Mouse (Mus musculus) mature B cell (primary cell): Measurements from ENCODE around the gene 4930503B20Rik.

Experiments used
- in situ Hi-C: fragments of 300-500 bp; cut with MboI; formaldehyde crosslinking; loops from 2 replicates; pipeline ENCODE4 v1.14.3; 2019

The 4930503B20Rik gene

DNA sequence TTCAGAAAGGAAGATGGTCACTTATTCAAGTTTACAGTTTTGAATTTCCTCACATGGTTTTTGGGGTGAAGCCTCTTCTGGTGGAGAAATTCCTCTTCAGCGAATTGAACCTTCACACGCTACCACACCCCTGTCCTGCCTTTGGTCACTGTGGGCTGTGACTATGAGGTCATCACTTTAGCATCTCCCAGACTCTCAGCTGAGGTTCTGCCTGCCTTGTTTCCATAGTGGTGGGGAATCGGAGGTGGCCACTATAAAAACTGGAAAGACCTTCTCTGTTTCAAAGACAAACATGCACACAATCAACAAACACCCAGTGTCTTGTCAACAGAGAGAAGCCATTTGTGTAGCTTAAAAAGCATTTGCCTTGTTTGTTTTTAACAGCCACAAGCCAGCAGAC, at the start of gene 4930503B20Rik:
4930503B20Rik (minus strand) TSS at position 101 of the 400 bp plus-strand sequence.
- in situ Hi-C loops, result no loop called here

DNA sequence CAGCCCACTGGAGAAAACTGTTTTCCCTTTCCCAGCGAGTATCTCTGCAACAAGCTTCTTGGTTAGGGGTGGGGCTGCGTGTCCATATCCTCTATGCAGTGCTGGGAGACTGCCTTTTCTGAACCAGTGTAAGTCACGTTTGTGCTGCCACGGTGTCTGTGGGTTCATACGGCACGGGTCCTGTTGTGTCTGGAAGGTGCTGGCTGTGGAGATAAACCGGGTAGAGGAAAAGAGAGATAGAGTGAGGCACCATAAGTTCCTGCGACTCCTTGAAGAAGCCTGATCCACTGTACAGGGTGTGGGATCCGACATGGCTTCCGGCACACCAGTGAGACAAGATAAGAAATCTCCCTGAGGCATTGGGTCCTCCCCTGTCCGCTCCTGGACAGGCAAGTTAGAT, 48.9 kb upstream of the 4930503B20Rik start:
- in situ Hi-C loops, result no loop called here

DNA sequence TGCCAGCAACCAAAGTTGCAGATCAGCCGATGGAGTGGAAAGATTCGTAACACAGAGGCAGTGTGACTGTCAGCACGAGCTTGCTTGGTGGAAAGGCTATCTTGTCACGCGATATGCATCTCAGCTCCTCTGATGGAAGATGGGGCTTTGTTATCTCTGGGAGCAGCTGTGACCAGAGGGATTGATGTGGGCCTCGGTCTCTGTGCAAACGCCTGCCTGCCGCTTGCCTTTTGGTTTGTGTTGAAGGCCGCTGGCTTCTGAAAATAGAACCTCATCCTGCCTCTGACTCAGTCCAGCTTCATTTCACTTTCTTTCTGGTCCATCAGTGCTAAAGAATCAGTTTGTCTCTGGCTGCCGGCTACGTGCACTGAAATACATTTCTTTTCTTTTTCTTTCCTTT, 47.9 kb upstream of the 4930503B20Rik start:
- in situ Hi-C loops, result no loop called here

DNA sequence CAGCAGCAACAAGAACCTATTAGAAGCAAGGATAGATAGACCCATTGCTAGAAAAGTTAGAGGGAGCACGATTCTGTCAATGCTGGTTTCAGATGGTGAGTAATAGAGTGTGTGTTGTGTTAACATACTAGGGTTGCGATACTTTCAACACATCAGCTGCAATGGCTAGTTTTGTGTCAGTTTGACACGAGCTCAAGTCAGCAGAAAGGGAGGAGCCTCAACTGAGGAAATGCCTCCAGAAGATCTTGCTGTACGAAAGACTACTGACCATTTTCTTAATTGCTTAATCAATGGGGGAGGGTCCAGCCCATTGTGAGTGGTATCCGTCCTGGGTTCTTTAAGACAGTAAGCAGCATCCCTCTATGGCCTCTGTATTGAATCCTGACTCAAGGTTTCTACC, 41.4 kb upstream of the 4930503B20Rik start:
- in situ Hi-C loops, result no loop called here

DNA sequence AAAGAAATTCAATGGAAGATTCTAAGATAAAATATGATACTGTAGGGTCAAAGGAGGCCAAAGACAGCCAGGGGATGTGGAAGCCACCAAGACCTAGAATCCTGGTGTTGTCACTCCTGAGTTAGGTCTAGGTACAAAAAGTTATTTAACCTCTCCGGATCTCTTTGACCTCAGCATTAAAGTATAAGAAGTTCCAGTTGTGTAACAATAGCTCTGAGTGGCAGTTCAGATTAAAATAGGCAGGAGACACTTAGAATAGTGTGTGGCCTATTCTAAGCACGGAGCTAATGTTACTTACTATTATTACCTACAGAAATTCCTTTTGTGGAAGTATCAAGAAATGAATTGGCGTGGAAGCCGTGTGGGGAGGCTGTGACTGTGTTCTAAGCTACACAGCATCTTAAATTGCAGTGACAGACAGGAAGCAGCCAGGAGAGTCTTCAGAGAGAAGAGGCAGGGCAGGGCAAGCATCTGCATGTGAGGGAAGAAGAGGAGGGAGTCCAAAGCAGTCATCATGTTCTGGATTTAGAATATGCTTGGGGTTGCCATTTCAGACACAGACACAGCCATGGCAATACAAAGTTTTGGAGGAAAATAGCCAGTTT, 36.1 kb upstream of the 4930503B20Rik start:
- in situ Hi-C loops, result no loop called here

DNA sequence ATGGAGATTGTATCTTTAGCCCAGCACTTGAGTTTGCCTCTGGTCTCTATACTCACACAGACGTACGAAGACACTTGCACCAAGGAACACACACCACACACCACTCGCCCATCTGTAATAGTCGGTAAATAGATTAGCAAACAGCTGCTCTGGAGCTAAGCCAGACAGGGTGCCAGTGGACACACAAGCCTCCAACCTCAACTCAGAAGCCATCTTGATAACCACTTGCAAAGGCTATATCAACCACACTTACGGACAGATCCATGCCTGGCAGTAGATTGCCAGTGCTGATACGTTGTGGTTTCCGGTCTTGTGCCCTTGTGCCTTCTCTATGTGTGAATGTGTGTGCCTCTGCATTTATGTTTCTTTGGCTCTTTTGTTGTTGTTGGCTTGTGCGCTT, 35.3 kb upstream of the 4930503B20Rik start:
- in situ Hi-C loops, result no loop called here

DNA sequence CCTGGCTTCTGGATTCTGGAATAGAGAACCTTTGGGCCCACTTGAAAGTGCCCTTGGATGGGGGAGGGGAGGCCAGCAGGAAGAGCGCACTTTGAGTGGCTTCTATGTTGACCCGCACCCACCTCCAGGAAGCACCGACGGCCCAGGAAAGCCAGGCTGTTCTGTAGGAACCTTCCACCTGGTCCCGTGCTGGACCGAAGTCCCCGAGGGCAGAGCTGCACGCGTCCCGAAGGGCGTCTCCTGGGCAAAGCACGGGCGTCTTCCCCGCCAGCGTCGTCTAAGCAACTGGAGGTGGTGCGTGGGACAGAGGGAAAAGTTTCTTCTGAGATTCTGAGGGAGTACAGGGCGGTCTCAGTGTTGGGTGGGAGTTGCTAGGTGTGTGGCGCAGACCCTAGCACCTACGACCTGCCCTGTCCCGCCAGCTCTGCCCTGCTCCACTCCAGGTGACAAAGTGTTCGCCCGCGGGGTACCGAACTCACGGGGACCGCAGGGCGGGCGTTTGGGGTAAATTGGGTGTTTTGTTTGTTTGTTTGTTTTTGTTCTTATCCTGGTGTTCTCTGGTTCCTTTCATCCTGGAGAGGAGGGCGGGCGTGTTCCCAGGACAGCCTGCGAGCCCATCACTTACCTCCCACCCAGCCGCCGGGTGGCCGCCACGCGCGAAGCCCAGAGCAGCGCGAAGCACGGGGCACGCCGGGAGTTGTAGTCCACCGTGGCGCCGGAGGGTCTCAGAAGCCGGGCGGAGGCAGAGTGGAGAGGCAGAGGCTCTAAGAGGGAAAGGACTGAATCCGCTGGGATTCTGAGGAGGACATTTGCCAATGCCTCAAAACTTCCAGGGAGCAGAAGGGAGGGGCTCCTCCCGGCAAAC, 33.9 kb upstream of the 4930503B20Rik start, which contains the start of gene Samd13:
Samd13 (minus strand) TSS at position 782 of the 865 bp plus-strand sequence.
- in situ Hi-C loops, result no loop called here

DNA sequence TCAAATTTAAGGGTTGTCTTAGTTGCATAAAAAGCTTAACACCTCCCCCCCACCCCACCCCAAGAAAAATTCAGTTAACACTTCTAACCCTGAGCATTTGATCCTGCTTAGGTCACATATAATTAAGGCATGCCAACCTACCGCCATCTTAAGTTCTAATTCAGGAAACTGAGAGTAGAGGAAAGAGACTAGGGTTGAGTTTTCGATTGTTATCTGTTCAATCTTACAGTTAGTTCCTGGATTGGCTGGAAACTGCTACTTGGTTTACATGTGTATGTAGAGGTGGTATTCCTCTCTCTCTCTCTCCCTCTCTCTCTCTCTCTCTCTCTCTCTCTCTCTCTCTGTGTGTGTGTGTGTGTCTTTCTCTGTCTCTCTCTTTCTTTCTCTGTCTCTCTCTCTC, 32.0 kb upstream of the 4930503B20Rik start:
- in situ Hi-C loops, result no loop called here

DNA sequence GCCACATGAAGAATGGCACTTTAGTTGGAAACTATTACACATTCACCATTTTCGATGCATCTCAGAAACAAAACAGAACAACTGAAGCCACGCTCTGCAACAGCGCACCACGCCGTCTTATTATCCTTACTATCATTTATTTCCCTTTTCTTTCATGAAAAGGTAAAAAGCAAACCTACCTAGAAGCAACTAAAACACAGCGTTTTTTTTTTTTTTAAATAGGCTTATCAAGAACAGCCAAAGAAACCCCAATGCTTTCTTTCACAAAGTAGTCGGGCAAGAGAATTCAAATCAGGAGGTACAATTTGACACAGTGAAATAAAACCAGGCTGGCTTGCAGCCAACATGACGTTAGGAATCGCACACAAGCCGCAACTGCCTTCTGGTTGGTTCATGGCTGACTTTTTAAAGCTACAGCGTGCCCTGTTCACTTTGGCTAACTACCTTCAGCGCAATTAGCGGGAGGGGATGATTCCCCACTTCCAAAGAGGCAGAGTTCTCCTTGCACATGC, 31.1 kb upstream of the 4930503B20Rik start:
- in situ Hi-C loops, result no loop called here

DNA sequence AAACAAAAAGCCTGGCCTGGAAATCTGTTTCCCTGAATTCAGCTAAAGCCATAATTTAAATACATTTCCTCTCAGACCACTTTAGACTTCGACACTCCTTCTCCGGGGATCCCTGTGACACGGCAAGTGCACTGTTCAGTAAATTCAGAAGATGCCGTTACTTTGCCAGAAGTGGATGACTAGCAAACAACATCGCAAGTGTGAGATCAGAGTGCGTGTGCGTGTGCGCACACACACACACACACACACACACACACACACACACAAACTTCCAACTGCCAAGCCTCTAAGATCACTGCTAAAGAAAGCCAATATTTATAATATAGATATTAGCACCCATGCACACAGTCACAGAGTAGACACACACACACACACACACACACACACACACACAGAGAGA, 30.6 kb upstream of the 4930503B20Rik start:
- in situ Hi-C loops, result no loop called here

DNA sequence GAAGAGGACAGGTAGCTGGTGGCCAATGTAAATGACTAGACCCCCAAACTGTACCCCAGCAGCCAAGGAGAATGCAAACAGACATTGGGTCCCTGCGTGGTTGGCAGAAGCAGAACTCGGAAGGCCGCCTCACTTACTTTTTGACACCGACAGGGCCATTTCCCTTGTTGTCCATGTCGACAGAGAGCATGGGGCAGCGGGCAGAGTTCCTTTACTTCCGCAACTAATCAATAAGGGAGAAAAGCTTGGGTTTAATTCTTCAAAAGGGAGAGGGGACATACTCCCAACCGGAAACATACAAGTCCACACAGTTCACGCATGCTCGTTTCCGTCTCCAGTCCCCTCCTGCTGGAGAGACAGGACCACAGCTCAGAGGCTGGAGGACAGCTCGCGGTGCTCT, 29.5 kb upstream of the 4930503B20Rik start:
- in situ Hi-C loops, result no loop called here

DNA sequence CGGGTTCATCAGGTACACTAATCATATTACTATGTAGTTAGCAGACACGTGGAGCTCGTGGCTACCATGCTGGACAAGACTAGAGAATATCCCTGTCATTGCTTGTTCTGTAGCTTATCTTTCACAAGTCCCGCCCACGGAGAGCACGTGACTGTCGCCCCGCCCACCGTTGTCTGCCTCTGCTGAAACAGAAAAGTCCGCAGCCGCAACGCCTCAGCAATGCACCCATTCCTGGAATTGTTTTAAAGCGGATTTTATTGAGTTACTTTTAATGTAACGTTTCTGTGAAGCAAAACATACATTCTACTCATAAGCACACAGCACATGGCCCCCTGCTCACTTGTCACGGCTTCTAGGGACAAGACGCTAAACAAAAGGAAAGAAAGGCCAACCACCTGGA, 28.5 kb upstream of the 4930503B20Rik start:
- in situ Hi-C loops, result no loop called here

DNA sequence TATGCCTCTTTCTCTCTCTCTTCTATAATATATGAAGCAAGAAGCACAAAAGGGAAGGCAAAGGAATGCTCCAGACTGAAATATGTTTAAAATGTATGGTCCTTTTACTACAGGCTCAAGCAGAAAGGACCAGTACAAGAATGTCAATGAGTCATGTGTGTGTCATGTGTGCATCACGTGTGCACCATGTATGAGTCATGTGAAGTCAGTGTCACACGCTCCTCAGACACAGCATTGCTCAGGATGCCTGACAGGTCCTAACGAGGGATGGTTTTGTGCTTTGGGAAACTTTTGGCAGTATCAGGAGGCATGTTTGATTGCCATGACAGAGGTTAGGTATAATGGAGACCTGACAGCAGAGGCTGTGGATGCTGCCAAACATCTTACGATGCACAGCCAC, 25.1 kb upstream of the 4930503B20Rik start:
- in situ Hi-C loops, result no loop called here

DNA sequence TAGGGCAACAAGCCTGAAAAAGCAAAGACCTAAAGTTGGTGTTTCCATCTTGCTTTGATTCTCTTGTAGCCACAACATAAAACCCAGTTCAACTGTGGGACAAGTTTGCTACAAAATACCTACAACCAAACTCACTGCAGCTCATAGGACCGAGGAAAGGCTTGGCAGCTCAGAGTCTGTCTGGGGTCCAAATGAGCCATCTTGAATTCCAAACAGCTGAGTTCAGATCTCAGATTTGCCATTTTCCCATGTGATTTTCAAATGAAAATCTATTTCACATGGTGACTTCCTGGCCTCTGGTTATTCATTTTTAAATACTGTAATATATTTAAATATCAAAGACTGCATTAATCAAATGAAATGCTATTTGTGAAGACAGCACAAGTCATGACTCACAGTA, 24.0 kb upstream of the 4930503B20Rik start:
- in situ Hi-C loops, result no loop called here

DNA sequence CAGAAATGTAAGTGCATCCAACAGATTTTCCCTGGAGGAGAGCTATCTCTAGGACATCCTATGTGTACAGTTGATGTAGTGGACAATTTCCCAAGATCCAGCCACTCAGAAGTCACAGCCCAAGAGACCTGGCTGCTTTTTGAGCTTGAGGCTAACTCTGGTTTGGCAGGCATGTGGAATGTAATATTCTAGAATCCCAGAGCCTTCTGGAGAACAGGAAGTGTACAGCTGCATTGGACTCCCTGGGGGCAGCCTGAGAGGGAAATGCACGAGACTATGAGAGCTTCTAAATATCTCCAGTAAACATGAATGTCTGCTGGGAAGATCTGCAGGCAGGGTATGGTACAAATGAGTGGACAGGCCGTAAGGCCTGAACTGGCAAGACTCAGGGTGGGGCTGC, 20.0 kb upstream of the 4930503B20Rik start:
- in situ Hi-C loops, result no loop called here

DNA sequence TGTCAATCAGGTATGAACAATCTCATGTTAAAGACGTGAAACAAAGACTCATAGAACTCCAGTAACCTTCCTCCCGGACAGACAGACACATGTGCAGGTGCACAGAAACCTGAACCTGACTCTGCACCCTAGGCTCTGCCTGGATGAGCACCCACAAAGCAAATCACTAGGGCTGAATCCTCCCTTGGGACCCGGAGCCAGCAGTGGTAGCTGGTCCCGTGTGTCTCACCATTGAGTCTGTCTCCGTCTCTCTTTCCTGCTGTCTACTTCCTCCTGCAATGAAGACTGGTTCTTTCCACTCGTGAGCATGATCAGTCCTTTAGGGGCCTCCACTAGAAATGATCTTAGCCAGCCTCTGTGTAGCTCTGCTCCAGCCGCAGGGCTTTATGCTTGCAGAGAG, 10.8 kb upstream of the 4930503B20Rik start:
- in situ Hi-C loops, result no loop called here

DNA sequence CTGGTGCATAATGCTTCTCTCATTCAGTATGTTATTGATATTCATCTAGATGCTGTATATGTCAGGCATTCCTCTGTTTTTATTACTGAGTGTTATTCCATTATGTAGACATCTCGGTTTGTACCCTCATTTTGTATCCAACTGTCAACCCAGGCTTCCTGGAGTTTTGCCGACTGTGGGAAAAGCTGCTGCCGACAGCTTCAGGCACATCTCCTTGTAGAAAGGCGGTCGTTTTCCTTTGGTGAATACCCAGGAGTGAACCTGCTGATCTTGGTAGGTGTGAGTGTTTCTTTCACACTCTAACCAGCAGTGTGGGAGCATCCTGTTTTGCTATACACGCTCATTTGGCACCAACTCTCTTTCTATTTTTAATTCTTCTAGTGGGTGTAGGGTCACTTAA, 9.9 kb upstream of the 4930503B20Rik start:
- in situ Hi-C loops, result no loop called here

DNA sequence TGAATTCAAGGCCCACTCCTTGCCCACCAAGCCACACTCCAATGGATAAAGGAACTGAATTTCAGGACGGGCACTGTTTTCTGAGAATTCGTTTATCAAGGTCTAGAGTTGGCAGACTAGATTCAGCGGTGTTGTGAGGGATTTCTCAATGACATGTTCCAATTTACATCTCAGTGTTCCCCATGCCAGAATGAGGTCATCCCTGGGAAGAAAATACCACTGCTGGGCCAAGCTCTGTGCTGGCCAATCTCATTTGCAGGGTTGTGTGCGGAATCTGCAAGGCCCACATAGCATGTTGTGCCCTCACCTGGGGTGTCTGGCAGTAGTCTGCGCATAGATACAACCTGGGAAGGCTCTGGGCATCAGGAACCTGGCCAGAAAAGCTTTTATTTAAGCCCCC, 8.2 kb upstream of the 4930503B20Rik start:
- in situ Hi-C loops, result no loop called here

DNA sequence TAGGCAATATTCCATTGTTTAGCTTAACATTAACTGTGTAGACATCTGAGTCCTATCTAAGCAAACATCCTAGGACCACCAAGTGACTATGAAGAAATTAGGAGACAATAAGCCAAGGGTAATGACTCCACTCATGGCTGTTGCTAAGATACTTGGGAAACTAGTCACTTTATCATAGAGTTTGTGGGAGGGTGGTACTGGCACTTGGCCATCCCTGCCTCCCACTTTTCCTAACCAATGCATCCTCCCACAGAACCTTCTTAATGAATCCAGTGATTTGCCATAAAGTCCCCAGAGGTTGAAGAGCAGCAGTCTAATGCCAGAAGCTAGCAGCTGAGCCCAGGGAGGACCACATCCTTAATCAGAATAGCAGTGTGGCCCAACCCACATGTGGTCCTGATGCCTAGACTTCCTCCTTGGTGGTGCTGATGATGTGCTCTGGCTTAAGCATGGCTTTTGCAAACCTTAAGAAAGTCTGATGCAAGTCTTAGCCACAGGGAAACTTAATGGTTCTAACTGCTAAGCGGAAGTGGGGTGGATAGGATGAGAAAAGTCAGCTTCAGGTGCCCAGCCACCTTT, 7.0 kb upstream of the 4930503B20Rik start:
- in situ Hi-C loops, result no loop called here

DNA sequence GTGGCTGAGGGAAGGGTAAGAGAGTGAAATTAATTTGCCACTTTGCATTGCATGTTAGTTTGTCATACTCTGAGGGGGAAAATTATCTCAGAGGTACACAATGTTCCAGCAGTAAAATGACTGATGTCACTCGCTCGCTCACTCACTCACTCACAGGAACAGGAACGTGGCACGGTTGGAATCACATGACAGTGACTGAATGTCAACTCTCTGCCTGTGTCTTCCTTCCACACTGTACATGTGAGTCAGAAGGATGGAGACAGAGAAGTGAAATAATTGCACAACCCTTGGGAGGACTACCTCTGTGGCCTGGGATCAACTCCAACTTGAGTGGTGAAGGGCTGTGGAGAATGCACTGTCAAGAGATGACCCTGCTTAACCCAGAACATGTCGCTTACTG, 6.3 kb upstream of the 4930503B20Rik start:
- in situ Hi-C loops, result no loop called here

DNA sequence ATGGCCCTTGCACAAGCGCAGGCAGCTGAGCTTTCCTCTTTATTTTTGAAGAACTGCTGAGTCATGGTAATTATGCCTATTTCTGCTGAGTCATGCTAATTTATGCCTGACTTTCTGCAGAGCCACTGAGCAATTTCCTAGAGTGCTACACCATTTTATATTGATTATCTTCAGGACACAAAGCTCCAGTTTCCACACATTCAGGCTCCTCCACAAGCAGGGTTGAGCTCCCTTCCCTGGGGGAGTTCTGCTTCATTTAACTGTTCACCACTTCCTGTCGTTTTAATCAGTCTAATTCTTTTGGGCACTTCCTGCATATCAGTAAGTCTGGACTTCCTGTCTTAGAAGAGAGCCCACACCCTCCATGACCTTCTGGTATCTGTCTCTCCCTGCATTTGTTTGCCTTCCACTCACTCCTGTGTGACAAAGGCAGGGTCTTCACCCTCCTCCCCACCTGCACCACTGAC, 4.0 kb upstream of the 4930503B20Rik start:
- in situ Hi-C loops, result no loop called here

DNA sequence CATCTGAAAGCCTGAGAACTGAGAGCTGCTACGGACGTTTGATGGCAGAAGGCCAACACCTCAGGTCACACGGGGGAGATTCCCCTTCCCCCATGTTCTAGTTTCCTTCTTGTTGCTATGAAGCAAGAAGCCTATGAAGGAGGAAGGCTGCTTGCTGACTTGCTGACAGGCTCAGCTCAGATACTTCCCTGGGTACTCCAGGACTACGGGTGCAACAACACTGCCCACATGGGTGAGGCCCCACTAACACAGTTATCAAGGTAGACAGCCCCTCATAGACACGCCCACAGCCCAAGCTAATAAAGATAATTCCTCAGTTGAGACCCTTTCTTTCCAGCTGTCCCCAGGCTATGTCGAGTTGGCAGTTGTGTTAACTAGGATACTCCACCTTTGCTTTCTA, 2.6 kb upstream of the 4930503B20Rik start:
- in situ Hi-C loops, result no loop called here

DNA sequence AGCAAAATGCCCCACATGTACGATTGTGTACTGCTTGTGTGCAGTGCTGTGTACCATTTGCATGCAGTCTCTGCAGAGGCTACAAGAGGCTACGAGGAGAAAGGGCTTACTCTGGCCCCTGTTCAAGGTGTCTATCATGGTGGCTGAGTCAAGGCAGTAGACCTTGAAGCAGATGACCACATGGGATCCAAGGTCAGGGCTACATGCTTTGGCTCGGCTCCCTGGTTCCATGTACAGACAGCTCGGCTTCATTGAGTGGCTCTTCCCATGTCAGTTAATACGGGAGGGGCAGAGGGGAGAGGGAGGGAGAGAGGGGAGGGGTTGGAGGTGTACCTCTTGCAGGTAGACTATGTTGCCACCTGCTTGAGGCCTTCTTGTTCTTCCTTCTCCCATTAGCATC, 1.3 kb upstream of the 4930503B20Rik start:
- in situ Hi-C loops, result no loop called here
